Mouse (Mus musculus): Measurements from ENCODE around the gene 2010300C02Rik.

Gene 2010300C02Rik

GRCm38 (mm10) chr1:37711082-37711481, 8.8 kb downstream of the 2010300C02Rik start:
- DNase-seq = no peak

GRCm38 (mm10) chr1:37709736-37710135, 10.1 kb downstream of the 2010300C02Rik start:
- no peak for DNase-seq

- no peak for DNase-seq
Measured at GRCm38 (mm10) chr1:37708270-37708955, 11.5 kb downstream of the 2010300C02Rik start.

- no peak for DNase-seq
Measured at GRCm38 (mm10) chr1:37702326-37702725, 17.6 kb downstream of the 2010300C02Rik start.

GRCm38 (mm10) chr1:37698852-37699439, 20.9 kb downstream of the 2010300C02Rik start:
- no peak for DNase-seq

GRCm38 (mm10) chr1:37698186-37698839, 21.6 kb downstream of the 2010300C02Rik start:
- DNase-seq = peak; percentile 66

- DNase-seq = peak; percentile 28
Measured at GRCm38 (mm10) chr1:37696918-37697317, 23.0 kb downstream of the 2010300C02Rik start.

- DNase-seq = no peak
Measured at GRCm38 (mm10) chr1:37695732-37696131, 24.2 kb downstream of the 2010300C02Rik start.

GRCm38 (mm10) chr1:37694417-37694816, 25.5 kb downstream of the 2010300C02Rik start:
- peak; percentile 51 for DNase-seq

GRCm38 (mm10) chr1:37691179-37691578, 28.7 kb downstream of the 2010300C02Rik start:
- DNase-seq = peak; percentile 81

- no peak for DNase-seq
Measured at GRCm38 (mm10) chr1:37690665-37691064, 29.2 kb downstream of the 2010300C02Rik start.

GRCm38 (mm10) chr1:37689730-37690129, 30.2 kb downstream of the 2010300C02Rik start:
- DNase-seq = no peak

- DNase-seq = no peak
Measured at GRCm38 (mm10) chr1:37688351-37688750, 31.5 kb downstream of the 2010300C02Rik start.

GRCm38 (mm10) chr1:37687515-37687914, 32.4 kb downstream of the 2010300C02Rik start:
- peak; percentile 76 for DNase-seq

- peak; percentile 38 for DNase-seq
Measured at GRCm38 (mm10) chr1:37686953-37687441, 32.9 kb downstream of the 2010300C02Rik start.

- DNase-seq = peak; percentile 87
Measured at GRCm38 (mm10) chr1:37678327-37679123, 41.4 kb downstream of the 2010300C02Rik start.

GRCm38 (mm10) chr1:37676967-37677512, 42.8 kb downstream of the 2010300C02Rik start:
- no peak for DNase-seq

- DNase-seq = no peak
Measured at GRCm38 (mm10) chr1:37675444-37675843, 44.4 kb downstream of the 2010300C02Rik start.

GRCm38 (mm10) chr1:37674266-37674665, 45.6 kb downstream of the 2010300C02Rik start:
- no peak for DNase-seq

GRCm38 (mm10) chr1:37671316-37671715, 48.6 kb downstream of the 2010300C02Rik start:
- DNase-seq = no peak

- DNase-seq = no peak
Measured at GRCm38 (mm10) chr1:37667386-37667785, 52.5 kb downstream of the 2010300C02Rik start.

GRCm38 (mm10) chr1:37666587-37666986, 53.3 kb downstream of the 2010300C02Rik start:
- DNase-seq = peak; percentile 82
